Mouse (Mus musculus): ENCODE measurements around the gene Mpzl2.

The Mpzl2 gene

GRCm38 (mm10) chr9:45039499-45039898 is at the start of gene Mpzl2:
TSS of gene Mpzl2 (plus strand) at chr9:45039799.
- no peak for DNase-seq (ENCODE audit: low spot score)

GRCm38 (mm10) chr9:44991821-44992220 is 47.8 kb upstream of the Mpzl2 start:
- DNase-seq (ENCODE audit: low spot score) = no peak

GRCm38 (mm10) chr9:44992271-44992670 is 47.3 kb upstream of the Mpzl2 start:
- no peak for DNase-seq (ENCODE audit: low spot score)

GRCm38 (mm10) chr9:44993268-44993667 is 46.3 kb upstream of the Mpzl2 start:
- no peak for DNase-seq (ENCODE audit: low spot score)

- no peak for DNase-seq (ENCODE audit: low spot score)
Measured at GRCm38 (mm10) chr9:44994962-44995361, 44.6 kb upstream of the Mpzl2 start.

GRCm38 (mm10) chr9:44996590-44996989 is 43.0 kb upstream of the Mpzl2 start:
- no peak for DNase-seq (ENCODE audit: low spot score)

GRCm38 (mm10) chr9:44998138-44998537 is 41.5 kb upstream of the Mpzl2 start:
- no peak for DNase-seq (ENCODE audit: low spot score)

- no peak for DNase-seq (ENCODE audit: low spot score)
Measured at GRCm38 (mm10) chr9:44999171-44999570, 40.4 kb upstream of the Mpzl2 start.

GRCm38 (mm10) chr9:44999776-45000175 is 39.8 kb upstream of the Mpzl2 start:
- no peak for DNase-seq (ENCODE audit: low spot score)

GRCm38 (mm10) chr9:45000249-45000648 is 39.4 kb upstream of the Mpzl2 start:
- DNase-seq (ENCODE audit: low spot score) = no peak

GRCm38 (mm10) chr9:45007404-45007803 is 32.2 kb upstream of the Mpzl2 start:
- no peak for DNase-seq (ENCODE audit: low spot score)

- DNase-seq (ENCODE audit: low spot score) = no peak
Measured at GRCm38 (mm10) chr9:45008342-45008741, 31.3 kb upstream of the Mpzl2 start.

GRCm38 (mm10) chr9:45009180-45010078 is 30.2 kb upstream of the Mpzl2 start, which contains the start of gene Cd3e:
TSS of gene Cd3e (minus strand) at chr9:45009627.
- DNase-seq (ENCODE audit: low spot score) = no peak

GRCm38 (mm10) chr9:45010461-45010860 is 29.1 kb upstream of the Mpzl2 start:
- no peak for DNase-seq (ENCODE audit: low spot score)

- DNase-seq (ENCODE audit: low spot score) = no peak
Measured at GRCm38 (mm10) chr9:45011291-45011690, 28.3 kb upstream of the Mpzl2 start.

- no peak for DNase-seq (ENCODE audit: low spot score)
Measured at GRCm38 (mm10) chr9:45014879-45015278, 24.7 kb upstream of the Mpzl2 start.

- DNase-seq (ENCODE audit: low spot score) = no peak
Measured at GRCm38 (mm10) chr9:45015841-45016240, 23.8 kb upstream of the Mpzl2 start.

- DNase-seq (ENCODE audit: low spot score) = no peak
Measured at GRCm38 (mm10) chr9:45018031-45018430, 21.6 kb upstream of the Mpzl2 start.

GRCm38 (mm10) chr9:45022800-45023199 is 16.8 kb upstream of the Mpzl2 start:
- DNase-seq (ENCODE audit: low spot score) = peak; percentile 54

GRCm38 (mm10) chr9:45023638-45024037 is 16.0 kb upstream of the Mpzl2 start:
- no peak for DNase-seq (ENCODE audit: low spot score)

- DNase-seq (ENCODE audit: low spot score) = peak; percentile 40
Measured at GRCm38 (mm10) chr9:45024187-45024586, 15.4 kb upstream of the Mpzl2 start.

- no peak for DNase-seq (ENCODE audit: low spot score)
Measured at GRCm38 (mm10) chr9:45027376-45027775, 12.2 kb upstream of the Mpzl2 start.

GRCm38 (mm10) chr9:45030341-45030740 is 9.3 kb upstream of the Mpzl2 start:
- DNase-seq (ENCODE audit: low spot score) = no peak

- no peak for DNase-seq (ENCODE audit: low spot score)
Measured at GRCm38 (mm10) chr9:45032261-45032660, 7.3 kb upstream of the Mpzl2 start.
